Mouse (Mus musculus) adrenal gland, postnatal 10 days (tissue): Measurements from ENCODE around the gene Vmn2r9. TPM values are rescaled to one million over a fixed set of nuclear protein-coding genes. Genes with fewer than 3 reads are reported as not detected.
"Not testable (repeated sequence)": the region's sequence is repeated elsewhere in the genome, so short reads cannot be mapped to it uniquely, and the experiment has no call there.

ENCODE experiments used
- DNase-seq: peaks from one replicate; pipeline ENCODE4 v3.0.0; 2021; ENCODE audit warnings: mixed read lengths
- long read RNA-seq, 2 experiments: library from polyadenylated mRNA; stranded (forward); transcript quantifications; one replicate each; pipeline ENCODE4 v2.0.0; 2021
- total RNA-seq, 2 experiments: library from RNA; stranded (reverse); gene quantifications; 2 replicates each; pipeline ENCODE4 v1.2.3; 2021

Gene Vmn2r9
- total RNA-seq = not detected
- long read RNA-seq, experiment 1 = 0 reads
- long read RNA-seq, experiment 2 = 0 reads

DNA sequence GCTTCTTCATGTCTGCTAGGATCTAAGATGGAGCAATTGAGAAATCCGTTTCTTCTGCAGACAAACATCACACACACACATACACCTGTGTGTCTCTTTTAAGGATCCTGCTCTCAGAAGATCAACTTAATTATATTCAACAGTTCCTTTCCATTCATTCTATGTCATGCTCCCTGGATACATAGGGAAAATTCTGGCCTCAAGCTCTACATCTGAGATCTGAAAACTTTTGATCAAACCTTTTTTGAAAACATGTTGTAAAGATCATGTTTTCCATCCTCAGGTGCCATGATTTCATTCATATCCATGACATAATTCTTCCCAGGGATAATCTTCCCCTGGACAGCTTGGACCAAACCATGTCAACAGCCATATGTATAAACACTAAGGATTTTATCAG, at the start of gene Vmn2r9:
Gene Vmn2r9 (minus strand): TSS at position 101 of the 400 bp plus-strand sequence.
- not testable (repeated sequence) for DNase-seq

GRCm38 (mm10) chr5:108866746-108867145, 14.3 kb upstream of the Vmn2r9 start:
- peak; percentile 46 for DNase-seq

GRCm38 (mm10) chr5:108849466-108849865, 2.9 kb downstream of the Vmn2r9 start:
- DNase-seq = no peak

DNA sequence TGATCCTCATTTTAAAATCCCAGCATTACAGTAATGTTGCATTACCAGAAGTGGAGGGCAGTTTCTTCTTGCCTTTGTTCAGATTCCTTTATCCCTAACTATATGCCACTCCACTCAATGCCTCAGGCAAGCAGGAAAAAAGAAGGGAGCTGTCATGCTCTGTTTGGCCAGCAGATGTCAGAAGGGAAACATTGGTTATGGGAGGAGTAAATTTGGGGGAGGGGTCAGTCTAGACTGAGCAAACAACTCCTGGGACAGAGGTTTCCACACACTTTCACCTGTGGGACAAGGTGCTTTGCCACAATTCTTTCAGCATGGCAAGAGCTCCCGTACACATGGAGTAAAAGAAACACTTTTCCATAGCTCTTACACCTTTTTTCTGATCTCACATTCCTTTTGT, 16.2 kb downstream of the Vmn2r9 start:
- peak; percentile 49 for DNase-seq

- DNase-seq = peak; percentile 78
Measured at GRCm38 (mm10) chr5:108823276-108823675, 29.1 kb downstream of the Vmn2r9 start.

DNA sequence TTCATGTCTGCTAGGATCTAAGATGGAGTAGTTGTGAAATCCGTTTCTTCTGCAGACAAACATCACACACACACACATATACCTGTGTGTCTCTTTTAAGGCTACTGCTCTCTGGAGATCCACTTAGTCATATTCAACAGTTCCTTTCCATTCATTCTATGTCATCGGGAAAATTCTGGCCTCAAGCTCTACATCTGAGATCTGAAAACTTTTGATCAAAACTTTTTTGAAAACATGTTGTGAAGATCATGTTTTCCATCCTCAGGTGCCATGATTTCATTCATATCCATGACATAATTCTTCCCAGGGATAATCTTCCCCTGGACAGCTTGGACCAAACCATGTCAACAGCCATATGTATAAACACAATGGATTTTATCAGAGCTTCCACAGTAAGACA, 43.7 kb downstream of the Vmn2r9 start, which contains the start of gene Vmn2r8:
Gene Vmn2r8 (minus strand): TSS at position 101 of the 400 bp plus-strand sequence.
- DNase-seq = not testable (repeated sequence)

GRCm38 (mm10) chr5:108803646-108804045, 48.8 kb downstream of the Vmn2r9 start:
- peak; percentile 12 for DNase-seq

DNA sequence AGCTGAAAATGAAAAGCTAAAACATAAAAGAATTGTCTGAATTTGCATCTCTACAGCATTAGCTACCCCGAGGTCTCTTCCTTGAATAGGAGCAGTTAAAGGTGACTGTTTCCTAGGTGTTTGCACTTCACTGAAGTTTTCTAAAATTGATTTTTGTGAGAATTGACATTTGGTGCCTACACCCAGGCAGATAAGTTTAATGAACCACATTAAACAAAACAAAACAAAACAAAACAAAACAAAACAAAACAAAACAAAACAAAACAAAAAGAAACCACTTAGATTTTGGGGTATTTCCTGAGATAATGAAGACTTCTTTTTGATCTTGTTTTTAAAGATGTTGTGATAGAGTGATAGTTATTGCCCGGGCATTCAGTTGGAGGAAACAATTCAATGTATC, 57.1 kb downstream of the Vmn2r9 start, which contains the start of gene Tmed11:
Gene Tmed11 (minus strand): TSS at position 101 of the 400 bp plus-strand sequence.
- not testable (repeated sequence) for DNase-seq

DNA sequence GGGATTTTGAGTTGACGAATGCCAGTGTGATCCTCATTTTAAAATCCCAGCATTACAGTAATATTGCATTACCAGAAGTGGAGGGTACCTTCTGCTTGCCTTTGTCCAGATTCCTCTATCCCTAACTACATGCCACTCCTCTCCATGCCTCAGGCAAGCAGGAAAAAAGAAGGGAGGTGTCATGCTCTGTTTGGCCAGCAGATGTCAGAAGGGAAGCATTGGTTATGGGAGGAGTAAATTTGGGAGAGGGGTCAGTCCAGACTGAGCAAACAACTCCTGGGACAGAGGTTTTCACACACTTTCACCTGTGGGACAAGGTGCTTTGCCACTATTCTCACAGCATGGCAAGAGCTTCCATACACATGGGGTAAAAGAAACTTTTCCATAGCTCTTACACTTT, 62.0 kb downstream of the Vmn2r9 start:
- DNase-seq = peak; percentile 59

Other genes starting within 250 kb of the Vmn2r9 start
- 10 to 100 TPM; 65.8 to 74.6 TPM for gene Gak, start 222.8 kb downstream of the Vmn2r9 start, total RNA-seq
- gene Tmem175, start 222.8 kb downstream of the Vmn2r9 start, total RNA-seq = 10 to 100 TPM; 20.3 to 22.8 TPM
- gene Idua, start 192.3 kb downstream of the Vmn2r9 start, total RNA-seq = 10 to 100 TPM in 1 of 2 experiments, 1 to 10 TPM in 1; 9.0 to 15.2 TPM
- gene Dgkq, start 182.9 kb downstream of the Vmn2r9 start, total RNA-seq = 10 to 100 TPM; 16.7 to 23.7 TPM
- 10 to 100 TPM in 1 of 2 experiments, 1 to 10 TPM in 1; 5.7 to 11.4 TPM for gene Slc26a1, start 177.0 kb downstream of the Vmn2r9 start, total RNA-seq
- 10 to 100 TPM; 42.5 to 52.7 TPM for gene Fgfrl1, start 160.2 kb downstream of the Vmn2r9 start, total RNA-seq
- gene Rnf212, start 77.6 kb downstream of the Vmn2r9 start, total RNA-seq = not detected
- gene Tmed11, start 57.2 kb downstream of the Vmn2r9 start, total RNA-seq = not detected
- not detected for gene Vmn2r8, start 43.8 kb downstream of the Vmn2r9 start, total RNA-seq
- gene Vmn2r10, start 153.9 kb upstream of the Vmn2r9 start, total RNA-seq = not detected
- not detected for gene Vmn2r11, start 207.0 kb upstream of the Vmn2r9 start, total RNA-seq
- not detected for gene Vmn2r12, start 245.3 kb upstream of the Vmn2r9 start, total RNA-seq